Comparison of ENCODE assay signal across 17 mouse cellular contexts in genomic region chr1:63050866-63051265, GRCm38 (mm10).
DNase-seq lines count a peak whose midpoint lies in the region; ATAC-seq and TF ChIP-seq lines count a peak whose summit lies in the region.
"Had no signal": no experiment of that assay in that cellular context is flagged by ENCODE, and none has a peak within 500 bp of the region (broad histone marks: within the 10 kb centered on the region; RNA-seq: fewer than 3 reads in every experiment).

No protein-coding gene starts in this region.

- peak; percentile 93 for DNase-seq in heart, adult 11 months
- DNase-seq in heart, postnatal 25 days (ENCODE audit: low spot score): no peak
- DNase-seq in cerebellum, postnatal 25 days: peak; percentile 60 to 72
- peak; percentile 16 for DNase-seq in lung, postnatal 14 days
- DNase-seq in ovary, postnatal 36 days (ENCODE audit: low spot score): no peak
- no peak for DNase-seq in liver, postnatal 0 days
- DNase-seq in thymus, postnatal 0 days (ENCODE audit: low spot score): no peak
- DNase-seq: kidney, adult 11 months; kidney, postnatal 4 days; retina, postnatal 1 day had no signal

- peaks cover 26% of the 10 kb centered on the region for H3K4me1 ChIP-seq in heart, embryonic 15.5 days (replicated peaks)
- H3K4me1 ChIP-seq in liver, postnatal 0 days (ENCODE audit: insufficient read depth): no peaks in the 10 kb centered on the region
- H3K4me1 ChIP-seq: embryonic facial prominence, embryonic 13.5 days; limb, embryonic 15.5 days had no signal

- peak overlapping the region; percentile 44 for H3K4me2 ChIP-seq in heart, embryonic 15.5 days
- no peak overlapping the region for H3K4me2 ChIP-seq in liver, postnatal 0 days (ENCODE audit: low read depth, low read length)
- H3K4me2 ChIP-seq: embryonic facial prominence, embryonic 13.5 days; limb, embryonic 15.5 days; neural tube, embryonic 13.5 days had no signal

- 44% methylated on average over 8 of the region's 8 CpGs for WGBS in heart, embryonic 15.5 days
- WGBS in liver, postnatal 0 days (ENCODE audit: insufficient replicate concordance): 84% methylated on average over 8 of the region's 8 CpGs

- H3K27ac ChIP-seq in heart, embryonic 15.5 days: peak overlapping the region; percentile 65
- no peak overlapping the region for H3K27ac ChIP-seq in liver, postnatal 0 days (ENCODE audit: low read depth)
- H3K27ac ChIP-seq: embryonic facial prominence, embryonic 13.5 days; limb, embryonic 15.5 days; macrophage; neural tube, embryonic 13.5 days had no signal

- peak; percentile 66; the same call in 1 of the 2 replicates for ATAC-seq in heart, embryonic 15.5 days (replicated peaks; ENCODE audit: insufficient number of reproducible peaks, insufficient read depth, low FRiP score, low read depth)
- no peak for ATAC-seq in liver, postnatal 0 days
- ATAC-seq: forebrain, embryonic 14.5 days; midbrain, embryonic 16.5 days had no signal

- no peak for TF ChIP-seq EP300 in liver, postnatal 0 days (IDR thresholded peaks at IDR 0.05; ENCODE audit: low read depth)

- no peak for TF ChIP-seq CTCF in liver, postnatal 0 days (IDR thresholded peaks at IDR 0.05; ENCODE audit: low read depth)

- H3K9ac ChIP-seq in heart, embryonic 15.5 days: no peak overlapping the region
- no peak overlapping the region for H3K9ac ChIP-seq in liver, postnatal 0 days (replicated peaks)
- H3K9ac ChIP-seq: embryonic facial prominence, embryonic 13.5 days; limb, embryonic 15.5 days; neural tube, embryonic 13.5 days had no signal

- no peaks in the 10 kb centered on the region for H3K9me3 ChIP-seq in heart, embryonic 15.5 days (replicated peaks)
- H3K9me3 ChIP-seq in liver, postnatal 0 days (ENCODE audit: low read length): no peaks in the 10 kb centered on the region
- H3K9me3 ChIP-seq: embryonic facial prominence, embryonic 13.5 days; limb, embryonic 15.5 days; neural tube, embryonic 13.5 days had no signal

- intact Hi-C loops in heart, postnatal 25 days (cut with DNase I): no loop called here

- no peaks in the 10 kb centered on the region for H3K36me3 ChIP-seq in heart, embryonic 15.5 days
- H3K36me3 ChIP-seq in liver, postnatal 0 days (replicated peaks; ENCODE audit: insufficient read depth, low read length): peaks cover 34% of the 10 kb centered on the region

- no peak overlapping the region for H3K4me3 ChIP-seq in heart, embryonic 15.5 days
- H3K4me3 ChIP-seq in liver, postnatal 0 days (ENCODE audit: low read depth, low read length): no peak overlapping the region
- H3K4me3 ChIP-seq: embryonic facial prominence, embryonic 13.5 days; limb, embryonic 15.5 days; neural tube, embryonic 13.5 days had no signal

- H3K27me3 ChIP-seq in heart, embryonic 15.5 days: no peaks in the 10 kb centered on the region
- H3K27me3 ChIP-seq in liver, postnatal 0 days (ENCODE audit: insufficient read depth, low read length): no peaks in the 10 kb centered on the region
- H3K27me3 ChIP-seq: embryonic facial prominence, embryonic 13.5 days; limb, embryonic 15.5 days; neural tube, embryonic 13.5 days had no signal

Comparison
In these comparisons a context has a peak if more than half of its experiments do, and no peak if none do; other contexts are left out.
1. DNase-seq: peak in heart, adult 11 months (single experiment), cerebellum, postnatal 25 days (2 of 2) and lung, postnatal 14 days (single experiment); none in heart, postnatal 25 days (single experiment), ovary, postnatal 36 days (single experiment), liver, postnatal 0 days (single experiment) and thymus, postnatal 0 days (single experiment).